Mouse (Mus musculus): ENCODE data around the gene Wdr5b.
A peak's percentile ranks its signal among the peaks of the same experiment; 100 is the strongest.

Gene Wdr5b

GRCm38 (mm10) chr16:36071071-36071449, 30.1 kb downstream of the Wdr5b start:
- no peak for DNase-seq (ENCODE audit: low spot score in 2 of 2)

GRCm38 (mm10) chr16:36071450-36072379, 30.7 kb downstream of the Wdr5b start, which contains the start of the genes Fam162a and Ccdc58:
Fam162a (minus strand) TSS chr16:36071594.
Ccdc58 (plus strand) TSS chr16:36071685.
- DNase-seq (ENCODE audit: low spot score in 2 of 2), result peak; percentile 87 to 93

GRCm38 (mm10) chr16:36072410-36073011, 31.5 kb downstream of the Wdr5b start:
- DNase-seq (ENCODE audit: low spot score in 2 of 2), result no peak

- no peak for DNase-seq (ENCODE audit: low spot score in 2 of 2)
Observed at GRCm38 (mm10) chr16:36074772-36075171, 33.8 kb downstream of the Wdr5b start.

- DNase-seq (ENCODE audit: low spot score in 2 of 2), result no peak
Observed at GRCm38 (mm10) chr16:36079916-36080315, 38.9 kb downstream of the Wdr5b start.

GRCm38 (mm10) chr16:36087846-36088245, 46.9 kb downstream of the Wdr5b start:
- DNase-seq (ENCODE audit: low spot score in 2 of 2), result no peak

GRCm38 (mm10) chr16:36089065-36089464, 48.1 kb downstream of the Wdr5b start:
- DNase-seq (ENCODE audit: low spot score in 2 of 2), result no peak

- DNase-seq (ENCODE audit: low spot score in 2 of 2), result no peak
Observed at GRCm38 (mm10) chr16:36089850-36090616, 49.0 kb downstream of the Wdr5b start.

- DNase-seq (ENCODE audit: low spot score in 2 of 2), result no peak
Observed at GRCm38 (mm10) chr16:36090785-36091509, 50.0 kb downstream of the Wdr5b start.
